Mouse (Mus musculus): ENCODE measurements around the gene A830018L16Rik. TPM values are rescaled to one million over a fixed set of nuclear protein-coding genes. Genes with fewer than 3 reads are reported as not detected.

A830018L16Rik gene
- 0.12 and 0.41 TPM in 2 replicates for polyA plus RNA-seq (2016; fragmentation: Nextera tagmentation; extraction: Ambion mirVana)

GRCm38 (mm10) chr1:11413894-11414556 is at the start of gene A830018L16Rik:
A830018L16Rik (plus strand) TSS chr1:11414105.
- H3K27ac ChIP-seq = peak within 1 kb of the TSS; percentile 42; the same call in 1 of the 2 replicates

GRCm38 (mm10) chr1:11385846-11386245 is 28.1 kb upstream of the A830018L16Rik start:
- DNase-seq (ENCODE audit: low spot score) = no peak
- 48% methylated on average over 3 of the region's 3 CpGs for WGBS

More at GRCm38 (mm10) chr1:11413894-11414556, at the start of gene A830018L16Rik:
- H3K4me1 ChIP-seq = no peaks in the 10 kb centered on the region
- WGBS = under 1% methylated on average over 50 of the region's 50 CpGs
- no peaks in the 10 kb centered on the region for H3K36me3 ChIP-seq
- H3K27me3 ChIP-seq (ENCODE audit: insufficient read depth, poor library complexity, severe bottlenecking) = peaks cover 30% of the 10 kb centered on the region
- DNase-seq (ENCODE audit: low spot score) = peak; percentile 86
- no peaks in the 10 kb centered on the region for H3K9me3 ChIP-seq
- H3K4me3 ChIP-seq = peak within 1 kb of the TSS; percentile 60

GRCm38 (mm10) chr1:11395408-11395807 is 18.5 kb upstream of the A830018L16Rik start:
- H3K36me3 ChIP-seq = no peaks in the 10 kb centered on the region
- DNase-seq (ENCODE audit: low spot score) = no peak
- no peak overlapping the region for H3K27ac ChIP-seq
- no peaks in the 10 kb centered on the region for H3K27me3 ChIP-seq (ENCODE audit: insufficient read depth, poor library complexity, severe bottlenecking)
- no peaks in the 10 kb centered on the region for H3K4me1 ChIP-seq
- H3K9me3 ChIP-seq = no peaks in the 10 kb centered on the region
- H3K4me3 ChIP-seq = no peak overlapping the region
- whole genome bisulfite sequencing = 54% methylated on average over 4 of the region's 4 CpGs

More at GRCm38 (mm10) chr1:11385846-11386245, 28.1 kb upstream of the A830018L16Rik start:
- Histone ChIP-seq H3K4me3 (no peak overlapping the region), H3K27ac (no peak overlapping the region), H3K36me3 (no peaks in the 10 kb centered on the region), H3K4me1 (no peaks in the 10 kb centered on the region), H3K27me3 (ENCODE audit: insufficient read depth, poor library complexity, severe bottlenecking) (no peaks in the 10 kb centered on the region), H3K9me3 (no peaks in the 10 kb centered on the region)

- no peak for DNase-seq (ENCODE audit: low spot score)
- H3K9me3 ChIP-seq = no peaks in the 10 kb centered on the region
- no peaks in the 10 kb centered on the region for H3K4me1 ChIP-seq
- H3K4me3 ChIP-seq = no peak overlapping the region
- H3K27ac ChIP-seq = no peak overlapping the region
- no peaks in the 10 kb centered on the region for H3K36me3 ChIP-seq
- 86% methylated on average over 2 of the region's 2 CpGs for WGBS
- no peaks in the 10 kb centered on the region for H3K27me3 ChIP-seq (ENCODE audit: insufficient read depth, poor library complexity, severe bottlenecking)
Measured at GRCm38 (mm10) chr1:11395996-11396736, 17.7 kb upstream of the A830018L16Rik start.

- Histone ChIP-seq H3K27ac (no peak overlapping the region), H3K27me3 (ENCODE audit: insufficient read depth, poor library complexity, severe bottlenecking) (no peaks in the 10 kb centered on the region), H3K4me1 (no peaks in the 10 kb centered on the region), H3K36me3 (no peaks in the 10 kb centered on the region), H3K4me3 (no peak overlapping the region), H3K9me3 (no peaks in the 10 kb centered on the region)
- 26% methylated on average over 2 of the region's 2 CpGs for WGBS
- no peak for DNase-seq (ENCODE audit: low spot score)
Measured at GRCm38 (mm10) chr1:11401159-11401558, 12.7 kb upstream of the A830018L16Rik start.

- no peaks in the 10 kb centered on the region for H3K27me3 ChIP-seq (ENCODE audit: insufficient read depth, poor library complexity, severe bottlenecking)
- no peak overlapping the region for H3K4me3 ChIP-seq
- H3K36me3 ChIP-seq = no peaks in the 10 kb centered on the region
- H3K4me1 ChIP-seq = no peaks in the 10 kb centered on the region
- no peak for DNase-seq (ENCODE audit: low spot score)
- H3K27ac ChIP-seq = no peak overlapping the region
- no peaks in the 10 kb centered on the region for H3K9me3 ChIP-seq
Measured at GRCm38 (mm10) chr1:11405527-11405926, 8.4 kb upstream of the A830018L16Rik start.

GRCm38 (mm10) chr1:11406026-11406425 is 7.9 kb upstream of the A830018L16Rik start:
- no peak overlapping the region for H3K4me3 ChIP-seq
- no peak for DNase-seq (ENCODE audit: low spot score)
- no peaks in the 10 kb centered on the region for H3K36me3 ChIP-seq
- no peak overlapping the region for H3K27ac ChIP-seq
- no peaks in the 10 kb centered on the region for H3K4me1 ChIP-seq
- no peaks in the 10 kb centered on the region for H3K27me3 ChIP-seq (ENCODE audit: insufficient read depth, poor library complexity, severe bottlenecking)
- no peaks in the 10 kb centered on the region for H3K9me3 ChIP-seq
- WGBS = 84% methylated on average over 3 of the region's 3 CpGs

GRCm38 (mm10) chr1:11414560-11414959 is 655 bp downstream of the A830018L16Rik start:
- Histone ChIP-seq H3K9me3 (no peaks in the 10 kb centered on the region), H3K27ac (no peak overlapping the region), H3K36me3 (no peaks in the 10 kb centered on the region), H3K4me3 (peak overlapping the region; percentile 60), H3K27me3 (ENCODE audit: insufficient read depth, poor library complexity, severe bottlenecking) (peaks cover 30% of the 10 kb centered on the region), H3K4me1 (no peaks in the 10 kb centered on the region)
- no peak for DNase-seq (ENCODE audit: low spot score)
- WGBS = 5% methylated on average over 9 of the region's 9 CpGs

- no peaks in the 10 kb centered on the region for H3K4me1 ChIP-seq
- whole genome bisulfite sequencing = 72% methylated on average over 1 of the region's 1 CpGs
- DNase-seq (ENCODE audit: low spot score) = no peak
- no peaks in the 10 kb centered on the region for H3K36me3 ChIP-seq
- no peaks in the 10 kb centered on the region for H3K9me3 ChIP-seq
- H3K4me3 ChIP-seq = no peak overlapping the region
- H3K27ac ChIP-seq = no peak overlapping the region
- H3K27me3 ChIP-seq (ENCODE audit: insufficient read depth, poor library complexity, severe bottlenecking) = no peaks in the 10 kb centered on the region
Measured at GRCm38 (mm10) chr1:11427310-11427709, 13.4 kb downstream of the A830018L16Rik start.

GRCm38 (mm10) chr1:11458353-11458752 is 44.4 kb downstream of the A830018L16Rik start:
- no peak overlapping the region for H3K4me3 ChIP-seq
- H3K36me3 ChIP-seq = no peaks in the 10 kb centered on the region
- no peak for DNase-seq (ENCODE audit: low spot score)
- no peak overlapping the region for H3K27ac ChIP-seq
- no peaks in the 10 kb centered on the region for H3K9me3 ChIP-seq
- no peaks in the 10 kb centered on the region for H3K4me1 ChIP-seq
- WGBS = 57% methylated on average over 1 of the region's 1 CpGs
- H3K27me3 ChIP-seq (ENCODE audit: insufficient read depth, poor library complexity, severe bottlenecking) = no peaks in the 10 kb centered on the region

GRCm38 (mm10) chr1:11466325-11466724 is 52.4 kb downstream of the A830018L16Rik start:
- no peaks in the 10 kb centered on the region for H3K36me3 ChIP-seq
- DNase-seq (ENCODE audit: low spot score) = no peak
- H3K9me3 ChIP-seq = no peaks in the 10 kb centered on the region
- H3K4me3 ChIP-seq = no peak overlapping the region
- no peaks in the 10 kb centered on the region for H3K27me3 ChIP-seq (ENCODE audit: insufficient read depth, poor library complexity, severe bottlenecking)
- no peak overlapping the region for H3K27ac ChIP-seq
- H3K4me1 ChIP-seq = no peaks in the 10 kb centered on the region
- WGBS = 53% methylated on average over 1 of the region's 1 CpGs

- Histone ChIP-seq H3K36me3 (no peaks in the 10 kb centered on the region), H3K4me1 (no peaks in the 10 kb centered on the region), H3K27me3 (ENCODE audit: insufficient read depth, poor library complexity, severe bottlenecking) (no peaks in the 10 kb centered on the region), H3K27ac (no peak overlapping the region), H3K4me3 (no peak overlapping the region), H3K9me3 (no peaks in the 10 kb centered on the region)
- DNase-seq (ENCODE audit: low spot score) = no peak
- WGBS = 46% methylated on average over 5 of the region's 5 CpGs
Measured at GRCm38 (mm10) chr1:11467065-11467643, 53.2 kb downstream of the A830018L16Rik start.

GRCm38 (mm10) chr1:11492936-11493335 is 79.0 kb downstream of the A830018L16Rik start:
- no peaks in the 10 kb centered on the region for H3K36me3 ChIP-seq

More at GRCm38 (mm10) chr1:11492936-11493335, 79.0 kb downstream of the A830018L16Rik start:
- no peak overlapping the region for H3K27ac ChIP-seq
- no peaks in the 10 kb centered on the region for H3K4me1 ChIP-seq
- WGBS = 71% methylated on average over 2 of the region's 2 CpGs
- H3K4me3 ChIP-seq = no peak overlapping the region
- DNase-seq (ENCODE audit: low spot score) = no peak
- no peaks in the 10 kb centered on the region for H3K27me3 ChIP-seq (ENCODE audit: insufficient read depth, poor library complexity, severe bottlenecking)
- no peaks in the 10 kb centered on the region for H3K9me3 ChIP-seq

Measured in heart, embryonic 10.5 days (tissue).